Mouse (Mus musculus): ENCODE measurements at regions not wholly inside any gene's neighbourhood (a gene's known extent, or its start where the extent isn't known, plus 50 kb on each side); places are given as distances from the start of the nearest gene placed in this dataset.

GRCm38 (mm10) chr5:43048196-43049050 is 184.5 kb upstream of the Cpeb2 start:
- no peak for ATAC-seq

- no peak for ATAC-seq
These were observed 183.3 kb upstream of the Cpeb2 start for GRCm38 (mm10) chr5:43049381-43050301.

- ATAC-seq = no peak
These were observed 181.9 kb upstream of the Cpeb2 start for GRCm38 (mm10) chr5:43050961-43051517.

GRCm38 (mm10) chr5:43052668-43053067 is 180.3 kb upstream of the Cpeb2 start:
- no peak for ATAC-seq

GRCm38 (mm10) chr5:43054586-43054985 is 178.4 kb upstream of the Cpeb2 start:
- no peak for ATAC-seq

GRCm38 (mm10) chr5:43055111-43055710 is 177.8 kb upstream of the Cpeb2 start:
- no peak for ATAC-seq

- ATAC-seq = no peak
These were observed 176.5 kb upstream of the Cpeb2 start for GRCm38 (mm10) chr5:43056486-43056885.

- no peak for ATAC-seq
These were observed 171.7 kb upstream of the Cpeb2 start for GRCm38 (mm10) chr5:43061243-43061642.

- no peak for ATAC-seq
These were observed 171.1 kb upstream of the Cpeb2 start for GRCm38 (mm10) chr5:43061797-43062391.

GRCm38 (mm10) chr5:43062499-43062898 is 170.5 kb upstream of the Cpeb2 start:
- no peak for ATAC-seq

GRCm38 (mm10) chr5:43063386-43063785 is 169.6 kb upstream of the Cpeb2 start:
- ATAC-seq = no peak

- no peak for ATAC-seq
These were observed 161.4 kb upstream of the Cpeb2 start for GRCm38 (mm10) chr5:43071541-43071940.

GRCm38 (mm10) chr5:43072340-43072739 is 160.6 kb upstream of the Cpeb2 start:
- ATAC-seq = no peak

GRCm38 (mm10) chr5:43074536-43074935 is 158.4 kb upstream of the Cpeb2 start:
- ATAC-seq = no peak

GRCm38 (mm10) chr5:43080252-43080651 is 152.7 kb upstream of the Cpeb2 start:
- ATAC-seq = no peak

- no peak for ATAC-seq
These were observed 151.1 kb upstream of the Cpeb2 start for GRCm38 (mm10) chr5:43081561-43082534.

- ATAC-seq = no peak
These were observed 145.9 kb upstream of the Cpeb2 start for GRCm38 (mm10) chr5:43087077-43087476.

GRCm38 (mm10) chr5:43087907-43088387 is 145.0 kb upstream of the Cpeb2 start:
- no peak for ATAC-seq

- ATAC-seq = no peak
These were observed 144.1 kb upstream of the Cpeb2 start for GRCm38 (mm10) chr5:43088650-43089397.

- ATAC-seq = no peak
These were observed 143.5 kb upstream of the Cpeb2 start for GRCm38 (mm10) chr5:43089475-43089874.
